Mouse (Mus musculus) MEL (cell line): ENCODE data around the gene Ddx5. TPM values are rescaled to one million over a fixed set of nuclear protein-coding genes. Genes with fewer than 3 reads are reported as not detected.

ENCODE experiments used
- DNase-seq: peaks from one replicate; pipeline ENCODE4 v3.0.0; 2011; ENCODE audit warnings: low read depth, low spot score
- H3K27ac ChIP-seq: 2 replicates; pipeline ENCODE4 v1.5.1; 2012; ENCODE audit warnings: low read depth, mild to moderate bottlenecking, control low read depth, low read length, moderate library complexity; ENCODE audit not compliant: control insufficient read depth
- H3K27me3 ChIP-seq, 2 experiments: fragments of 150-350 bp in 1 of 2; sonication (generic) in 1 of 2; 2 replicates each; pipeline ENCODE4 v1.6.1; 2012; ENCODE audit warnings: low read length in 2 of 2, mild to moderate bottlenecking in 2 of 2, improper control_type of control experiment in 1 of 2, moderate library complexity in 1 of 2; ENCODE audit not compliant: insufficient read depth in 2 of 2, control insufficient read depth in 1 of 2
- H3K36me3 ChIP-seq, 2 experiments: 2 replicates each; pipeline ENCODE4 v1.6.1; 2012 to 2014; ENCODE audit warnings: low read length in 2 of 2, improper control_type of control experiment in 1 of 2, inconsistent platforms in 1 of 2, mild to moderate bottlenecking in 1 of 2; ENCODE audit not compliant: insufficient read depth in 2 of 2, control insufficient read depth in 1 of 2
- H3K4me1 ChIP-seq, 2 experiments: fragments of 150-350 bp in 1 of 2; sonication (generic) in 1 of 2; 2 replicates each; pipeline ENCODE4 v1.6.1; 2012; ENCODE audit warnings: low read length in 2 of 2, improper control_type of control experiment in 1 of 2, mild to moderate bottlenecking in 1 of 2; ENCODE audit not compliant: insufficient read depth in 2 of 2, control insufficient read depth in 1 of 2
- H3K4me3 ChIP-seq, 2 experiments: fragments of 150-350 bp in 1 of 2; sonication (generic) in 1 of 2; 2 replicates each; pipeline ENCODE4 v1.5.1; 2012; ENCODE audit warnings: low read depth in 2 of 2, low read length in 2 of 2, mild to moderate bottlenecking in 2 of 2, moderate library complexity in 2 of 2, control low read depth in 1 of 2, improper control_type of control experiment in 1 of 2; ENCODE audit not compliant: control insufficient read depth in 1 of 2, insufficient read depth in 1 of 2
- H3K79me2 ChIP-seq: 2 replicates; pipeline ENCODE4 v1.6.1; 2012; ENCODE audit warnings: mild to moderate bottlenecking, low read length, moderate library complexity; ENCODE audit not compliant: control insufficient read depth, poor library complexity, insufficient read depth
- H3K9ac ChIP-seq: 2 replicates; pipeline ENCODE4 v1.6.1; 2012; ENCODE audit warnings: low read depth, mild to moderate bottlenecking, control low read depth, low read length, moderate library complexity; ENCODE audit not compliant: control insufficient read depth, poor library complexity, severe bottlenecking
- H3K9me3 ChIP-seq: fragments of 150-350 bp; sonication (generic); replicated peaks from 2 replicates; pipeline ENCODE4 v1.6.1; 2012; ENCODE audit warnings: mild to moderate bottlenecking, low read length, improper control_type of control experiment, moderate library complexity; ENCODE audit not compliant: insufficient read depth
- CTCF ChIP-seq, 3 experiments: IDR thresholded peaks in 2 of 3; conservative IDR thresholded peaks in 1 of 3; 2 replicates each; pipeline ENCODE4 v1.5.1; 2011 to 2012; ENCODE audit warnings: low read length in 3 of 3, low read depth in 2 of 3, mild to moderate bottlenecking in 2 of 3, improper control_type of control experiment in 1 of 3, inconsistent platforms in 1 of 3, mixed read lengths in 1 of 3, moderate library complexity in 1 of 3; ENCODE audit not compliant: control insufficient read depth in 1 of 3, insufficient read depth in 1 of 3, poor library complexity in 1 of 3, severe bottlenecking in 1 of 3
- ELF1 ChIP-seq: IDR thresholded peaks from 2 replicates; pipeline ENCODE4 v1.6.1; 2014; ENCODE audit warnings: low read depth, mild to moderate bottlenecking, inconsistent platforms, low read length, improper control_type of control experiment, moderate library complexity
- EP300 ChIP-seq, 2 experiments: IDR thresholded peaks; 2 replicates each; pipeline ENCODE4 v1.6.1; 2011; ENCODE audit warnings: improper control_type of control experiment in 2 of 2, low read length in 2 of 2, low read depth in 1 of 2, mild to moderate bottlenecking in 1 of 2
- ETS1 ChIP-seq: IDR thresholded peaks from 2 replicates; pipeline ENCODE4 v1.6.1; 2012; ENCODE audit warnings: low read depth, mild to moderate bottlenecking, inconsistent platforms, low read length, improper control_type of control experiment, moderate library complexity
- GATA1 ChIP-seq: IDR thresholded peaks from 2 replicates; pipeline ENCODE4 v1.6.1; 2011; ENCODE audit warnings: low read depth, low read length, improper control_type of control experiment
- JUND ChIP-seq: IDR thresholded peaks from 2 replicates; pipeline ENCODE4 v1.6.1; 2011; ENCODE audit warnings: low read depth, mild to moderate bottlenecking, improper control_type of control experiment, low read length
- POLR2AphosphoS5 ChIP-seq: IDR thresholded peaks from 2 replicates; pipeline ENCODE4 v1.6.1; 2012; ENCODE audit warnings: low read depth, borderline replicate concordance, mild to moderate bottlenecking, inconsistent platforms, low read length, moderate library complexity, mixed read lengths
- SMC3 ChIP-seq: IDR thresholded peaks from 2 replicates; pipeline ENCODE4 v1.6.1; 2011; ENCODE audit warnings: low read depth, low read length, improper control_type of control experiment
- TCF12 ChIP-seq: IDR thresholded peaks from 2 replicates; pipeline ENCODE4 v1.6.1; 2014; ENCODE audit warnings: low read depth, mild to moderate bottlenecking, inconsistent platforms, low read length, improper control_type of control experiment, moderate library complexity
- polyA plus RNA-seq, 2 experiments: library from polyadenylated mRNA; stranded (reverse) in 1 of 2; unstranded in 1 of 2; fragments of >175 nt in 1 of 2; fragments of >200 nt in 1 of 2; gene quantifications; 2 replicates each; pipeline versions ENCODE4 v1.2.1 to v1.2.4; 2012; ENCODE audit warnings: low replicate concordance in 2 of 2, low read depth in 1 of 2; ENCODE audit not compliant: insufficient read length in 2 of 2, insufficient read depth in 1 of 2, missing spikeins in 1 of 2
- total RNA-seq: library from RNA; depleted of rRNA; stranded (reverse); fragments of 300-350 nt; gene quantifications from 2 replicates; pipeline ENCODE4 v1.2.3, GENCODE M21; 2012

The Ddx5 gene
- total and polyA plus RNA-seq, 3 experiments: 338 to 3,269 (median 748) TPM

DNA sequence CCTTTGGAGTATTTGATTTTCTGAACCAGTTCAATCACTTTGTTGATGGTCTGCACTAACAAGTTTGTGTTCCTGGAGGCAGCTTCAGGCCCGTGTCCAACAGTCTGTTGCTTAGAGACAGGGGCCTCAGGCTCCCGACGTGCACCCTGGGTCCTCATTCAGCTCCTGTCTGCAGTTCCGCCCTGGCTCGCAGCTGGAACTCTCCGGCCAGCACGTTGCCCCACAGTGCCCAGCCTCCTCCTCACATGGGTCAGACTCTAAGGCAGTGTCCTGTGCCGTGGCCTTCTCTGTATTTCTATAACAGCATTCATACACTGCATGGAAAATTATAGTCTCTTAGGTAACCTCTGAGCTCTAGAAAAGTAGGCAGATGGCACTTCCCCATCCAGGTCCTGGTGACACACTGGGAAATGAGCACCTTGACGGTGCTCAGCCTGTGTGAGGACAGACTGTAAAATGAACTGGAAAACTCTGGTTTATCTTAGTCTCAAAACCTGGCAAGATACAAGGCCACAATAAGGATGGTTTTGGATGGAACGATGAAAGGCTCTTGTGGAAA, 13.2 kb upstream of the Ddx5 start:
- H3K36me3 ChIP-seq: peaks cover 0 to 11% of the 10 kb centered on the region in 2 experiments; a peak in 2 of 4 replicates
- no peak for DNase-seq
- no peaks in the 10 kb centered on the region for H3K4me1 ChIP-seq
- H3K27ac ChIP-seq: no peak overlapping the region
- no peak overlapping the region for H3K9ac ChIP-seq
- H3K4me3 ChIP-seq: no peak overlapping the region
- H3K79me2 ChIP-seq: no peaks in the 10 kb centered on the region
- no peak for TF ChIP-seq GATA1
- no peak for TF ChIP-seq ETS1
- TF ChIP-seq POLR2AphosphoS5: no peak
- H3K9me3 ChIP-seq: no peaks in the 10 kb centered on the region
- H3K27me3 ChIP-seq: no peaks in the 10 kb centered on the region

DNA sequence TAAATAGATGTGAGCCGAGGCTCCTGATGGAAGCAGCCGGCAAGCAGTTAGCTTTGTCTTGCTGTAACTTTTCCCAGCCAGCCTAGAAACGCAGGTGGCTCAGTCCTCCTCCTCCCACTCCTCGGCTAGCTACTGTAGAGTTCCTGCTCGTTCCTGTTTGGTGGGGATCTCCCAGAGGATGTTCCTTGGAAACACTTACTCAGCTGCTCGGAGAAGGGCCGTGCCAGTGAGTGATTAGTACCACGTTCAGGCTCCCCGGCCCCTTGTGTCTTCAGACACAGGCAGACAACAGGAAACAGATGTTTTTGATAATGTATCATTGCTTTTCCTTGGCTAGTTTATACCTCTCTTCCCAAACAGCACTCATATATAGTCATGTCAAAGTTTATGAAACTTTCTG, 6.7 kb upstream of the Ddx5 start:
- no peak for DNase-seq
- no peak for TF ChIP-seq ELF1
- TF ChIP-seq TCF12: peak; percentile 35; the same call in 1 of the 2 replicates
- 0 out of 2 replicates have a peak, but pooled peaks have one; percentile 51 for TF ChIP-seq ETS1
- peak; percentile 31 to 54; a peak in 3 of 4 replicates for TF ChIP-seq EP300 (IDR thresholded peaks at IDR 0.05; ENCODE audit: low read depth in 1 of 2, low read length in 2 of 2)
- TF ChIP-seq, all 39 proteins: peak for 3
- Histone ChIP-seq H3K4me1 (peaks cover 0 to 6% of the 10 kb centered on the region in 2 experiments; a peak in 3 of 4 replicates), H3K9ac (0 out of 2 replicates have a peak overlapping the region, but pooled peaks have one; percentile 0), H3K27me3 (no peaks in the 10 kb centered on the region), H3K36me3 (peaks cover 8 to 15% of the 10 kb centered on the region in 2 experiments), H3K9me3 (no peaks in the 10 kb centered on the region), H3K79me2 (peaks cover 2% of the 10 kb centered on the region), H3K27ac (no peak overlapping the region), H3K4me3 (no peak overlapping the region)

DNA sequence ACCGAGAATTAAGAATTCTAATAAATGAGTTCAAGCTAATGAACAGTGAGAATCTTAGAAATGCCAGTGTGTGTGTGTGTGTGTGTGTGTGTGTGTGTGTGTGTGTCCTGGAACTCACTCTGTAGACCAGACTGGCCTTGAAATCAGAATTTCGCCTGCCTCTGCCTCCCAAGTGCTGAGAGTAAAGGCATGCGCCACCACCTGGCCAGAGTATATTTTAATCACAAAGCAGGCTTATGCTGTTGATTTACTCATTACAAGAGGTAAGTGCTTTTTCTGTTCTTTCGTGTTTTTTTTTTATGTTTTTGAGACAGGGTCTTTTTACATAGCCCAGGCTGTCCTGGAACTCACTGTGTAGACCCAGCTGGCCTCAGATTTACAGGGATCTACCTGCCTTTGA, 4.9 kb upstream of the Ddx5 start:
- DNase-seq: peak; percentile 58
- TF ChIP-seq SMC3 (peak; percentile 47), JUND (no peak), CTCF (IDR thresholded peaks at IDR 0.05 in 2 of 3, conservative IDR thresholded peaks at IDR 0.05 in 1 of 3; ENCODE audit: control insufficient read depth in 1 of 3, insufficient read depth in 1 of 3, low read depth in 2 of 3, low read length in 3 of 3, poor library complexity in 1 of 3, severe bottlenecking in 1 of 3) (peak; percentile 6 to 53 (median 50); a peak in 4 of 6 replicates)
- Histone ChIP-seq H3K9ac (no peak overlapping the region), H3K4me3 (no peak overlapping the region), H3K27ac (no peak overlapping the region), H3K4me1 (peaks cover 3 to 6% of the 10 kb centered on the region in 2 experiments; a peak in 3 of 4 replicates), H3K9me3 (no peaks in the 10 kb centered on the region), H3K79me2 (peaks cover 13% of the 10 kb centered on the region), H3K27me3 (no peaks in the 10 kb centered on the region), H3K36me3 (peaks cover 6 to 22% of the 10 kb centered on the region in 2 experiments)
